In the genomic region with DNA sequence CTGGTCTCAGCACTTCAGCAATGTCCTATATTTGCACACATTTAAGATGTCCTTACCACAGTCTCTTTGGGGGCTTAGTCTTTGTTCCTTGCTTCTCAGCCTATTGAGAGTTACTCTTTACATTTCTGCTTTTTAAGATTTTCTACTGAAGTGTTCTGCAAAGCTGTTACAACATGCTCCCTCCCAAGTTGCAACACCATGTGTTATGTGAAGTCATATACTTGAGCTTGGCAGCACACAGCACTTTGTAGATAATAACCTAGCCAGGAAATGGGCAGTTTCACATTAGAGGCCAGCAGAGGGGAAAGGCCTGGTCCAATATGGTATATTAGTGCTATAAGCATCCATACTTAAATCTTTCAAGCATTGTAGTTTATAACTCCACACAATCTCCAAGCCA, we compare ENCODE assay signal across 20 mouse cellular contexts. TPM values are rescaled to one million over a fixed set of nuclear protein-coding genes. Genes with fewer than 3 reads are reported as not detected.
DNase-seq lines count a peak whose midpoint lies in the region; ATAC-seq and TF ChIP-seq lines count a peak whose summit lies in the region.
"Had no signal": no experiment of that assay in that cellular context is flagged by ENCODE, and none has a peak within 500 bp of the region (broad histone marks: within the 10 kb centered on the region; RNA-seq: fewer than 3 reads in every experiment).

No protein-coding gene starts in this region.

- ATAC-seq in intestine, postnatal 0 days, result no peak
- ATAC-seq in activated CD4-positive, CD25-positive, alpha-beta regulatory T cell, adult 4 months, result no peak
- ATAC-seq: forebrain, embryonic 16.5 days; Patski had no signal

- 0 out of 2 replicates have a peak, but pooled peaks have one; percentile 2 for TF ChIP-seq CTCF in intestine, postnatal 0 days (IDR thresholded peaks at IDR 0.05; ENCODE audit: low read depth)
- no peak for TF ChIP-seq CTCF in kidney, adult 2 months (conservative IDR thresholded peaks at IDR 0.05; ENCODE audit: insufficient read depth, insufficient read length, low read depth, low read length)

- no peaks in the 10 kb centered on the region for H3K9me3 ChIP-seq in intestine, postnatal 0 days (ENCODE audit: control insufficient read depth)
- H3K9me3 ChIP-seq: embryonic facial prominence, embryonic 10.5 days; midbrain, embryonic 12.5 days had no signal

- H3K36me3 ChIP-seq in intestine, postnatal 0 days (ENCODE audit: control insufficient read depth, insufficient read depth), result no peaks in the 10 kb centered on the region; the same call in 1 of the 2 replicates
- no peaks in the 10 kb centered on the region; the same call in 1 of the 2 replicates for H3K36me3 ChIP-seq in macrophage (ENCODE audit: inconsistent target)
- H3K36me3 ChIP-seq in kidney, adult 2 months (ENCODE audit: control insufficient read depth, insufficient read depth, low read length), result no peaks in the 10 kb centered on the region

- no peak overlapping the region for H3K27ac ChIP-seq in intestine, postnatal 0 days (ENCODE audit: low read depth, low read length)
- H3K27ac ChIP-seq in macrophage, result peak overlapping the region; percentile 98
- no peak overlapping the region for H3K27ac ChIP-seq in kidney, adult 2 months (ENCODE audit: insufficient read depth, low read depth, low read length)
- H3K27ac ChIP-seq: embryonic facial prominence, embryonic 10.5 days; liver, embryonic 14.5 days; midbrain, embryonic 12.5 days had no signal

- no peaks in the 10 kb centered on the region for H3K27me3 ChIP-seq in intestine, postnatal 0 days (replicated peaks; ENCODE audit: control insufficient read depth, insufficient read depth, low read length)
- no peaks in the 10 kb centered on the region for H3K27me3 ChIP-seq in kidney, adult 2 months (replicated peaks; ENCODE audit: control insufficient read depth, insufficient read depth, low read length)
- H3K27me3 ChIP-seq: midbrain, embryonic 12.5 days; Patski had no signal

- H3K4me2 ChIP-seq in intestine, postnatal 0 days (replicated peaks; ENCODE audit: low read depth), result no peak overlapping the region
- H3K4me2 ChIP-seq: midbrain, embryonic 12.5 days had no signal

- H3K4me3 ChIP-seq in intestine, postnatal 0 days (ENCODE audit: low read depth, low read length), result no peak overlapping the region
- no peak overlapping the region for H3K4me3 ChIP-seq in macrophage (ENCODE audit: inconsistent target)
- no peak overlapping the region for H3K4me3 ChIP-seq in kidney, adult 2 months (ENCODE audit: insufficient read depth, low read depth, low read length)
- H3K4me3 ChIP-seq: embryonic facial prominence, embryonic 10.5 days; midbrain, embryonic 12.5 days had no signal

- peaks cover 25% of the 10 kb centered on the region for H3K4me1 ChIP-seq in intestine, postnatal 0 days (replicated peaks; ENCODE audit: control insufficient read depth, insufficient read depth, low read length)
- peaks cover 9% of the 10 kb centered on the region for H3K4me1 ChIP-seq in kidney, adult 2 months (ENCODE audit: control insufficient read depth, insufficient read depth, low read length)

- H3K9ac ChIP-seq in intestine, postnatal 0 days (ENCODE audit: low read depth, low read length), result no peak overlapping the region
- H3K9ac ChIP-seq: liver, embryonic 14.5 days; midbrain, embryonic 12.5 days had no signal

- TF ChIP-seq POLR2A in kidney, adult 2 months (IDR thresholded peaks at IDR 0.05; ENCODE audit: low read depth, low read length), result no peak

- DNase-seq in adrenal gland, postnatal 14 days, result peak; percentile 17
- no peak for DNase-seq in adrenal gland, postnatal 25 days
- DNase-seq in 3T3-L1 (ENCODE audit: low read depth, low spot score), result peak; percentile 20
- DNase-seq in kidney, adult 2 months, result no peak
- DNase-seq in kidney, adult 9 months, result no peak
- DNase-seq: cerebellum, adult 18-20 months; cerebellum, postnatal 36 days; gastrocnemius, postnatal 10 days; left cerebral cortex, postnatal 4 days; retina, postnatal 1 day; right cerebral cortex, postnatal 4 days; thymus, postnatal 25 days had no signal

- peaks cover 34% of the 10 kb centered on the region for H3K79me2 ChIP-seq in macrophage (ENCODE audit: inconsistent target)

RNA-seq across cellular contexts. Expression of a gene that starts 2.6 kb away (rescaled TPM):
- total RNA-seq in adrenal gland, postnatal 14 days (2021), result 51.7 and 62.9 TPM in 2 replicates
- 66.2 and 77.8 TPM in 2 replicates for total RNA-seq in adrenal gland, postnatal 25 days (2021)
- 93.0 and 99.7 TPM in 2 replicates for polyA plus RNA-seq in intestine, postnatal 0 days (2015; fragmentation: Nextera tagmentation; extraction: Ambion mirVana)
- 100 to 1,000 TPM in 22 of 26 experiments, 10 to 100 TPM in 4; 52.4 to 324 (median 184) TPM for total RNA-seq in macrophage (2018; cell fraction: chromatin; rRNA removed)
- 100 to 1,000 TPM; 112 to 283 (median 177) TPM for total RNA-seq in macrophage (2018; cell fraction: cytosol; rRNA removed)
- total RNA-seq in macrophage (2018; cell fraction: nucleus; rRNA removed), result 100 to 1,000 TPM in 20 of 26 experiments, 10 to 100 TPM in 6; 63.8 to 229 (median 124) TPM
- 170 to 177 TPM (median 175 TPM) in 3 replicates for polyA plus RNA-seq in macrophage (2018)
- polyA plus RNA-seq in kidney, adult 2 months (2012; rRNA removed), result 49.6 and 52.5 TPM in 2 replicates
- 100 to 1,000 TPM; 119 to 149 TPM for polyA plus RNA-seq in activated CD4-positive, CD25-positive, alpha-beta regulatory T cell, adult 4 months (2017; shearing (Covaris generic))

RNA-seq across cellular contexts. Expression of a gene that starts 17.8 kb away (rescaled TPM):
- not detected in 2 replicates for total RNA-seq in adrenal gland, postnatal 14 days (2021)
- total RNA-seq in adrenal gland, postnatal 25 days (2021), result not detected in 2 replicates
- polyA plus RNA-seq in intestine, postnatal 0 days (2015; fragmentation: Nextera tagmentation; extraction: Ambion mirVana), result 9.9 and 10.1 TPM in 2 replicates
- not detected for total RNA-seq in macrophage (2018; cell fraction: chromatin; rRNA removed)
- not detected for total RNA-seq in macrophage (2018; cell fraction: cytosol; rRNA removed)
- not detected for total RNA-seq in macrophage (2018; cell fraction: nucleus; rRNA removed)
- polyA plus RNA-seq in macrophage (2018), result not detected in 3 replicates
- 113 and 157 TPM in 2 replicates for polyA plus RNA-seq in kidney, adult 2 months (2012; rRNA removed)
- 1 to 10 TPM; 1.3 to 1.5 TPM for polyA plus RNA-seq in activated CD4-positive, CD25-positive, alpha-beta regulatory T cell, adult 4 months (2017; shearing (Covaris generic))

RNA-seq across cellular contexts. Expression of a gene that starts 23.6 kb away (rescaled TPM):
- 56.0 and 56.9 TPM in 2 replicates for total RNA-seq in adrenal gland, postnatal 14 days (2021)
- total RNA-seq in adrenal gland, postnatal 25 days (2021), result 33.8 and 58.8 TPM in 2 replicates
- polyA plus RNA-seq in intestine, postnatal 0 days (2015; fragmentation: Nextera tagmentation; extraction: Ambion mirVana), result 15.4 and 19.0 TPM in 2 replicates
- 10 to 100 TPM in 24 of 26 experiments, 1 to 10 TPM in 2; 8.7 to 41.2 (median 24.2) TPM for total RNA-seq in macrophage (2018; cell fraction: chromatin; rRNA removed)
- total RNA-seq in macrophage (2018; cell fraction: cytosol; rRNA removed), result 10 to 100 TPM in 24 of 26 experiments, 1 to 10 TPM in 2; 8.2 to 21.6 (median 15.2) TPM
- total RNA-seq in macrophage (2018; cell fraction: nucleus; rRNA removed), result 10 to 100 TPM; 12.0 to 37.8 (median 24.3) TPM
- polyA plus RNA-seq in macrophage (2018), result 7.5 to 13.5 TPM (median 13.1 TPM) in 3 replicates
- polyA plus RNA-seq in kidney, adult 2 months (2012; rRNA removed), result 31.5 and 32.2 TPM in 2 replicates
- polyA plus RNA-seq in activated CD4-positive, CD25-positive, alpha-beta regulatory T cell, adult 4 months (2017; shearing (Covaris generic)), result 1 to 10 TPM; 3.7 to 6.1 TPM

RNA-seq across cellular contexts. Expression of a gene that starts 52.1 kb away (rescaled TPM):
- 8.4 and 11.9 TPM in 2 replicates for total RNA-seq in adrenal gland, postnatal 14 days (2021)
- total RNA-seq in adrenal gland, postnatal 25 days (2021), result 12.0 and 13.8 TPM in 2 replicates
- polyA plus RNA-seq in intestine, postnatal 0 days (2015; fragmentation: Nextera tagmentation; extraction: Ambion mirVana), result 9.0 and 9.2 TPM in 2 replicates
- total RNA-seq in macrophage (2018; cell fraction: chromatin; rRNA removed), result 10 to 100 TPM; 10.7 to 72.0 (median 39.8) TPM
- total RNA-seq in macrophage (2018; cell fraction: cytosol; rRNA removed), result 1 to 10 TPM; 2.5 to 6.7 (median 4.5) TPM
- 10 to 100 TPM; 10.9 to 41.7 (median 23.6) TPM for total RNA-seq in macrophage (2018; cell fraction: nucleus; rRNA removed)
- 4.5 to 5.8 TPM (median 5.4 TPM) in 3 replicates for polyA plus RNA-seq in macrophage (2018)
- 14.7 and 19.5 TPM in 2 replicates for polyA plus RNA-seq in kidney, adult 2 months (2012; rRNA removed)
- polyA plus RNA-seq in activated CD4-positive, CD25-positive, alpha-beta regulatory T cell, adult 4 months (2017; shearing (Covaris generic)), result 10 to 100 TPM; 20.6 to 22.5 TPM

Comparison
In these comparisons a context has a peak if more than half of its experiments do, and no peak if none do; other contexts are left out.
1. DNase-seq: peak in adrenal gland, postnatal 14 days (single experiment) and 3T3-L1 (single experiment); none in adrenal gland, postnatal 25 days (single experiment), kidney, adult 2 months (single experiment) and kidney, adult 9 months (single experiment).
2. RNA of a gene that starts 17.8 kb away (polyA plus RNA-seq): 113 to 157 TPM in kidney, adult 2 months; 9.9 to 10.1 TPM in intestine, postnatal 0 days, 1.3 to 1.5 TPM in activated CD4-positive, CD25-positive, alpha-beta regulatory T cell, adult 4 months and not detected in macrophage; every median in the first group is over 10 times any median in the second.